Mouse (Mus musculus) CH12.LX (cell line): ENCODE measurements around the gene Rasl2-9. TPM values are rescaled to one million over a fixed set of nuclear protein-coding genes. Genes with fewer than 3 reads are reported as not detected.
A peak's percentile ranks its signal among the peaks of the same experiment; 100 is the strongest.

ENCODE experiments used
- DNase-seq: peaks from one replicate; pipeline ENCODE4 v3.0.0-alpha.2; 2013; ENCODE audit errors: extremely low read depth
- H3K27ac ChIP-seq: 2 replicates; pipeline ENCODE4 v1.5.1; 2012; ENCODE audit warnings: low read depth, mild to moderate bottlenecking, control low read depth, moderate library complexity; ENCODE audit not compliant: insufficient read depth
- H3K27me3 ChIP-seq: replicated peaks from 2 replicates; pipeline ENCODE3; 2012; ENCODE audit warnings: inconsistent platforms
- H3K36me3 ChIP-seq, 2 experiments: replicated peaks in 1 of 2; 2 replicates each; pipeline versions ENCODE3 to v1.6.1; 2012; ENCODE audit warnings: inconsistent platforms in 1 of 2, low read length in 1 of 2, mild to moderate bottlenecking in 1 of 2, mixed read lengths in 1 of 2, moderate library complexity in 1 of 2; ENCODE audit not compliant: control insufficient read depth in 1 of 2, insufficient read depth in 1 of 2
- H3K4me1 ChIP-seq, 2 experiments: 2 replicates each; pipeline ENCODE4 v1.6.1; 2012; ENCODE audit warnings: inconsistent platforms in 1 of 2, moderate library complexity in 1 of 2; ENCODE audit not compliant: insufficient read depth in 2 of 2, control insufficient read depth in 1 of 2
- H3K4me2 ChIP-seq: 2 replicates; pipeline ENCODE4 v1.6.1; 2012; ENCODE audit warnings: low read depth, mild to moderate bottlenecking, control low read depth; ENCODE audit not compliant: poor library complexity, insufficient read depth, severe bottlenecking
- H3K4me3 ChIP-seq, 3 experiments: fragments of 150-350 bp in 1 of 3; sonication (generic) in 1 of 3; replicated peaks in 1 of 3; 2 replicates each; pipeline versions ENCODE3 to v1.5.1; 2011 to 2012; ENCODE audit warnings: low read depth in 2 of 3, low read length in 2 of 3, mild to moderate bottlenecking in 2 of 3, moderate library complexity in 2 of 3, control low read depth in 1 of 3, improper control_type of control experiment in 1 of 3, inconsistent platforms in 1 of 3, mixed read lengths in 1 of 3; ENCODE audit not compliant: poor library complexity in 1 of 3
- H3K79me2 ChIP-seq: replicated peaks from 2 replicates; pipeline ENCODE4 v1.6.1; 2012; ENCODE audit warnings: mild to moderate bottlenecking, moderate library complexity; ENCODE audit not compliant: control insufficient read depth, poor library complexity, insufficient read depth, severe bottlenecking; ENCODE audit errors: extremely low read depth
- H3K9ac ChIP-seq: 2 replicates; pipeline ENCODE4 v1.6.1; 2012; ENCODE audit warnings: low read depth, mild to moderate bottlenecking, control low read depth, moderate library complexity; ENCODE audit not compliant: insufficient read depth
- H3K9me3 ChIP-seq: replicated peaks from 2 replicates; pipeline ENCODE3; 2012; ENCODE audit warnings: low read length, inconsistent platforms, mixed read lengths
- CHD2 ChIP-seq: IDR thresholded peaks from 2 replicates; pipeline ENCODE4 v1.6.1; 2011; ENCODE audit warnings: low read length, improper control_type of control experiment
- CTCF ChIP-seq, 2 experiments: IDR thresholded peaks in 1 of 2; conservative IDR thresholded peaks in 1 of 2; 2 replicates each; pipeline ENCODE4 v1.5.1; 2011 to 2012; ENCODE audit warnings: low read depth in 2 of 2, low read length in 2 of 2, improper control_type of control experiment in 1 of 2, inconsistent platforms in 1 of 2, mild to moderate bottlenecking in 1 of 2, moderate library complexity in 1 of 2
- E2F4 ChIP-seq: IDR thresholded peaks from 2 replicates; pipeline ENCODE4 v1.6.1; 2011; ENCODE audit warnings: low read depth, low read length, improper control_type of control experiment; ENCODE audit not compliant: insufficient replicate concordance
- ELF1 ChIP-seq: IDR thresholded peaks from 2 replicates; pipeline ENCODE4 v1.6.1; 2014; ENCODE audit warnings: low read depth, mild to moderate bottlenecking, inconsistent platforms, low read length, improper control_type of control experiment
- EP300 ChIP-seq: IDR thresholded peaks from 2 replicates; pipeline ENCODE4 v1.6.1; 2011; ENCODE audit warnings: low read length, improper control_type of control experiment
- ETS1 ChIP-seq: conservative IDR thresholded peaks from 2 replicates; pipeline ENCODE4 v1.6.1; 2012; ENCODE audit warnings: low read depth, mild to moderate bottlenecking, inconsistent platforms, low read length, improper control_type of control experiment, moderate library complexity
- GABPA ChIP-seq: IDR thresholded peaks from 2 replicates; pipeline ENCODE4 v1.6.1; 2012; ENCODE audit warnings: low read depth, low read length, improper control_type of control experiment, inconsistent platforms; ENCODE audit not compliant: insufficient replicate concordance
- HCFC1 ChIP-seq: IDR thresholded peaks from 2 replicates; pipeline ENCODE4 v1.6.1; 2012; ENCODE audit warnings: low read depth, mild to moderate bottlenecking, inconsistent platforms, low read length, improper control_type of control experiment
- JUN ChIP-seq: IDR thresholded peaks from 2 replicates; pipeline ENCODE4 v1.6.1; 2011; ENCODE audit warnings: low read depth, mild to moderate bottlenecking, low read length, improper control_type of control experiment, moderate library complexity; ENCODE audit not compliant: insufficient read depth
- MAX ChIP-seq: IDR thresholded peaks from 2 replicates; pipeline ENCODE4 v1.6.1; 2011; ENCODE audit warnings: low read length, improper control_type of control experiment
- MAZ ChIP-seq: IDR thresholded peaks from 2 replicates; pipeline ENCODE4 v1.6.1; 2012; ENCODE audit warnings: low read depth, mild to moderate bottlenecking, inconsistent platforms, low read length, improper control_type of control experiment, moderate library complexity
- MEF2A ChIP-seq: IDR thresholded peaks from 2 replicates; pipeline ENCODE4 v1.6.1; 2014; ENCODE audit warnings: low read depth, mild to moderate bottlenecking, inconsistent platforms, low read length, improper control_type of control experiment, borderline replicate concordance
- MXI1 ChIP-seq: IDR thresholded peaks from 2 replicates; pipeline ENCODE4 v1.6.1; 2011; ENCODE audit warnings: mild to moderate bottlenecking, low read depth, low read length, improper control_type of control experiment
- NELFE ChIP-seq: IDR thresholded peaks from 2 replicates; pipeline ENCODE4 v1.6.1; 2011; ENCODE audit warnings: low read depth, low read length, improper control_type of control experiment
- TBP ChIP-seq: conservative IDR thresholded peaks from 2 replicates; pipeline ENCODE4 v1.6.1; 2011; ENCODE audit warnings: low read depth, low read length, improper control_type of control experiment
- UBTF ChIP-seq: IDR thresholded peaks from 2 replicates; pipeline ENCODE4 v1.6.1; 2012; ENCODE audit warnings: low read depth, mild to moderate bottlenecking, inconsistent platforms, low read length, improper control_type of control experiment, moderate library complexity
- USF1 ChIP-seq: IDR thresholded peaks from 2 replicates; pipeline ENCODE4 v1.6.1; 2014; ENCODE audit warnings: low read depth, mild to moderate bottlenecking, inconsistent platforms, low read length, improper control_type of control experiment
- USF2 ChIP-seq: conservative IDR thresholded peaks from 2 replicates; pipeline ENCODE4 v1.6.1; 2011; ENCODE audit warnings: low read depth, low read length, improper control_type of control experiment
- ZKSCAN1 ChIP-seq: IDR thresholded peaks from 2 replicates; pipeline ENCODE4 v1.6.1; 2012; ENCODE audit warnings: low read depth, inconsistent platforms, low read length, improper control_type of control experiment, borderline replicate concordance
- ZNF384 ChIP-seq: IDR thresholded peaks from 2 replicates; pipeline ENCODE4 v1.6.1; 2012; ENCODE audit warnings: low read depth, low read length, improper control_type of control experiment, inconsistent platforms
- dilution Hi-C: fragments of 300-500 bp; cut with MboI; formaldehyde crosslinking; loops from 2 replicates; pipeline ENCODE4 v1.14.3; 2020; ENCODE audit warnings: low sequenced_read_pairs; ENCODE audit not compliant: extremely low pct_unique_long_range_greater_than_20kb, extremely low pct_ligation_motif_present
- in situ Hi-C: fragments of 300-500 bp; cut with MboI; formaldehyde crosslinking; loops from 3 replicates; pipeline ENCODE4 v1.14.3; 2019; ENCODE audit warnings: low sequenced_read_pairs, low pct_ligation_motif_present, low pct_unique_long_range_greater_than_20kb, mixed read lengths
- polyA plus RNA-seq: library from polyadenylated mRNA; unstranded; fragments of >175 nt; gene quantifications from 2 replicates; pipeline ENCODE4 v1.2.1, GENCODE M21; 2012; ENCODE audit warnings: low read depth; ENCODE audit not compliant: insufficient read length
- total RNA-seq, 2 experiments: library from RNA; depleted of rRNA; stranded (reverse); fragments of 300-350 nt in 1 of 2; fragments of >200 nt in 1 of 2; gene quantifications; 2 replicates each; pipeline ENCODE4 v1.2.3; 2012 to 2014

Gene Rasl2-9
- total and polyA plus RNA-seq, 3 experiments = 2.9 to 4.2 (median 2.9) TPM

GRCm38 (mm10) chr7:5101066-5101663, 24.6 kb downstream of the Rasl2-9 start (continued):
- TF ChIP-seq TBP (no peak), HCFC1 (no peak; the same call in 1 of the 2 replicates), ETS1 (peak; percentile 67), MAX (peak; percentile 42; the same call in 1 of the 2 replicates)

DNA sequence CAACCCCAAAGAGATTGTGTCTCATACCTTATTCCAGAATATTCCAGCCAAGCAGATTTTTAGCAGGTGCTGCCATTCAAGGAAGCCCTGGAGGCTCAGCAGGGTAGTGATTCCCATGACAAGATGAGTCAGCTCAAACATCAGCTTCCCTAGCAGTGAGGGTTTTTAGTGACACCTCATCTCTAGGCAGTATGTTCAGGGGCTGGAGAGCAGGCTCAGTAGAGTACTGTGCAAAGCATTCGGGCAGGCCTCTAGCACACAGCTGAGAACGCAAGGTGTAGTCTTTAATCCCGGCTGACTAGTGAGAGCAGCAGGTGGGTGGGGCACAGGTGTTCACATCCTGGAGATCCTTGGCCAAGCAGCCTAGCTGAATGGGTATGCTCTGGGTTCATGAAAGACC, 26.0 kb downstream of the Rasl2-9 start:
- Histone ChIP-seq H3K27me3 (no peaks in the 10 kb centered on the region), H3K4me2 (no peak overlapping the region), H3K79me2 (no peaks in the 10 kb centered on the region), H3K9me3 (no peaks in the 10 kb centered on the region), H3K4me3 (no peak overlapping the region), H3K4me1 (peaks cover 11 to 40% of the 10 kb centered on the region in 2 experiments), H3K27ac (peak overlapping the region; percentile 40), H3K36me3 (peaks cover 43 to 55% of the 10 kb centered on the region in 2 experiments), H3K9ac (no peak overlapping the region)
- no peak for DNase-seq
- in situ Hi-C loops = no loop called here
- TF ChIP-seq ZKSCAN1 = no peak
- TF ChIP-seq USF1 = no peak
- TF ChIP-seq EP300 = no peak
- TF ChIP-seq MEF2A = no peak
- dilution Hi-C loops = no loop called here

DNA sequence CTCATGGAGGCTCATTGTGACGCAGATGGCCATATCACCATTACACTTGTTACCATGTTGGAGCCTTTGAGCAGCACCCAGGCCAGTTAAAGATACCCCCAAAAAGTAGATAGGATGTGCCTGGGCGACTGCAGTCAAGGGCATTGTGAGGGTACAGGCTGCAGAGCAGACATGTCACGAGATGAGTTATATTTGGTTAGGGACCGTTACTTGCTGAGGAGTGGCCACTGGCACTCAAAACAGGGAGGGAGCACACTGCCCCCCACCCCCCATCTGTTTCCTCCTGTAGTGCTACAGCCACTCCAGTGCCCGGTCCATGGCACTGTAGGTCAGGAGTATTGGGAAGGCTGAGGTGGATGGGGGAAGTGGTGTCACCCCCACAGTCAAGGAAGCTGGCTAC, 27.0 kb downstream of the Rasl2-9 start:
- H3K4me2 ChIP-seq = no peak overlapping the region
- H3K4me3 ChIP-seq = no peak overlapping the region
- no peaks in the 10 kb centered on the region for H3K79me2 ChIP-seq
- H3K36me3 ChIP-seq = peaks cover 54 to 66% of the 10 kb centered on the region in 2 experiments
- no peak overlapping the region for H3K9ac ChIP-seq
- dilution Hi-C loops = no loop called here
- no peaks in the 10 kb centered on the region for H3K9me3 ChIP-seq
- no peak overlapping the region for H3K27ac ChIP-seq
- no peaks in the 10 kb centered on the region for H3K27me3 ChIP-seq
- TF ChIP-seq ELF1 (no peak), NELFE (no peak), MXI1 (no peak), GABPA (no peak), E2F4 (no peak), USF2 (no peak), UBTF (no peak), JUN (no peak), ZNF384 (no peak), CHD2 (no peak), CTCF (conservative IDR thresholded peaks at IDR 0.05 in 1 of 2, IDR thresholded peaks at IDR 0.05 in 1 of 2; ENCODE audit: low read depth in 2 of 2, low read length in 2 of 2) (no peak), MAZ (no peak)
- H3K4me1 ChIP-seq = peaks cover 11 to 40% of the 10 kb centered on the region in 2 experiments
- in situ Hi-C loops = no loop called here
- DNase-seq = no peak
